Mouse (Mus musculus) embryo, embryonic 10.5 days (tissue): ENCODE data around the gene Mmp21.
A peak's percentile ranks its signal among the peaks of the same experiment; 100 is the strongest.

Experiments
- DNase-seq: peaks from one replicate; pipeline ENCODE4 v3.0.0-alpha.2; 2015; ENCODE audit warnings: low spot score

The Mmp21 gene

DNA sequence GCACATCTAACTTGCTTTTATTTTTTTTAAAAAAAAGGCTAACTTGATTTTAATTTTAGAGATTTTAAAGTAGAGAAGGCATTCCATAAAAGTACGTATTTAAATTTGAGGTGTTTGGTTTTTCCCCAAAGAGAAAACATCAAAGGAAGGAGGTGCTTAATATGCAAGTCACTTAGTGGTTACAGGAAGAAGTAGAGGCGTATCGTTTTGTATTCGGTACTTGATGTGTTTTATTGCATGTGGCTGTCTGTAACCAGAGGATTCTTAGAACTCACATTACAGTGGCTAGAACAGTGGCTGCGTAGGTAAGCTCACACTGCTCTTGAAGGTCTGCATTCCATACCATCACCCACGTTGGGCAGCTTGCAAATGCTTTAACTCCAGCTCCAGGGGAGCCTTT, 34.1 kb downstream of the Mmp21 start:
- no peak for DNase-seq

DNA sequence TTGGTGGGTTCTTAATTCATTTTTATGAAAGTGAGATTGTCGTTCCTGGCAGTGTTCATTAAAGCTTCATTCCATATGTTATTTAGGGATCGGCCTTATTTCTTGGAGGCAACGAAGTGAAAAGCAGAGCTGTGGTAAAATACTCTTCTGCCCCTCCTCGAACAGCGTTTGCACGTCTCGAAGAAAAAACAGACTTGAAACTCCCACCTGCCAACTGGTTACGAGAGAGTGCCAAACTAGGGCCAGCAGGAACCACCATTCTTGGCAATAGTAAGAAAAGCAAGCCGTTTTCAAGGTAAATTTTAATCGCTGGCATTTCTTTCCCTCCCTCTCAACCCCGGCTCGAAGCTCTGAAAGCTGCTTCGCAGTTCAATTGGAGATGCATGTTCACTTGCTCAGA, 41.0 kb downstream of the Mmp21 start:
- DNase-seq = no peak

DNA sequence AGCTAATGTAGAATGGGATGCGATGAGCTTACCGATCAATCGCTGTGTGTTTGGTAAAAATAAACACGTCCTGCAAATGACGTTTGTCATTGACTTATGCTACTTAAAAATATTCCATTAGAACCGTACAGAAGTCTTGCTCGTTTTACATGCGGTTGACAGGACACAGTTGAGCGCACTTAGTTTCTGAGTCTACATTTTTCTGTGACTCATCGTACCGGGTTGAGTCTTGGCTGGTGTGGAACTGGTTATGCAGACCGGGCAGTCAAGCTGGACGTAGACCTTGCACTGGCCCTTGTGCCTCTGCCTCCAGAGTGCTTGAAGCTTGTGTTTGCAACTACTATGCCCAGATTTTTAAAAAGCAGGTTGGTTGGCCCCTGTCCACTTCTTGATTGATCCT, 41.6 kb downstream of the Mmp21 start:
- DNase-seq = peak; percentile 5

DNA sequence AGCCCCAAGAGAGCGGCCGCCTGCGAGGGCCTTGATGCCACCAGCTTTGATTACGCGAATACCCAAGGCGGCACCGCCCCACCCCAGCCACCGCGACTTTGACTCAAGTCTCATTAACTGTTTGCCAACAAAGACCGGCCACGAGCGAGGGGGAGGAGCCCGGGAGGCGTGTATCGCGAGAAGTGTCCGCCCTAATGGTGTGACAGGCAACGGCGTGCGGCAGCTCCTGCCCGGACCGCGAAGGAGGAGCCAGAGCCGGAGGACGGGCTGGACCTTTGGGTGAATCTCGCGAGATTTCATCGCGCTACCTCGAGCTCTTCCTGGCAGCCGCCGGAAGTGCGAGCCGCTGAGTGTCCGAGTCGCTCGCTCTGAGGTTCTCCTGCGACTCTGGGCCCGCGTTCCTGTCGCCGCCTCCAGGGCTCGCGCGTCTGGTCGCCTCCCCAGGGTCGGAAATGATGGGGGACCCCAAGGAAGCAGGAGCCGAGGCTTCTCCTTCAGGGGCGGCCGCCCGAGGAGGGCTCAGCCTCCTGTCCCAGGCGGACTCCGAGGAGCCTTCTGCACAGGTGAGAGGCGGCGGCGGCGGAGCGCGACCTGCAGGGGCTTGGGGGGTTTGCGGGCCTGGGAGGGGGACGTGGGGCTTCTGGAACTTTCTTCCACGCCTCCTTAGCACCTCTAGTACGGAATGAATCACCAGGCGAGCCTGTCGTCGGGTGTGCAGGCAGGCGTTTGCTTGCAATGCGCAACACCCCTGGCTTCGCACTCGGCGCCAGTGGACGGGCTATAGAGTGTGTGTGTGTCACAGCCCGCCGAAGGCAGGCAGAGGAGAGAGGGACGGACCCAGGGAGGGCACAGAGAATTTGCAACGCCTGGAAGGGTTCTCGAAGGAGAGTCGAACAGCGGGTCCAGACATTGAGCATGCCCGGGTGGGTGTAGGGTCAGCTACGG, 42.2 kb downstream of the Mmp21 start, which contains the start of gene Edrf1:
Gene Edrf1 (plus strand): TSS at position 183 of the 945 bp plus-strand sequence.
- DNase-seq = peak; percentile 99

DNA sequence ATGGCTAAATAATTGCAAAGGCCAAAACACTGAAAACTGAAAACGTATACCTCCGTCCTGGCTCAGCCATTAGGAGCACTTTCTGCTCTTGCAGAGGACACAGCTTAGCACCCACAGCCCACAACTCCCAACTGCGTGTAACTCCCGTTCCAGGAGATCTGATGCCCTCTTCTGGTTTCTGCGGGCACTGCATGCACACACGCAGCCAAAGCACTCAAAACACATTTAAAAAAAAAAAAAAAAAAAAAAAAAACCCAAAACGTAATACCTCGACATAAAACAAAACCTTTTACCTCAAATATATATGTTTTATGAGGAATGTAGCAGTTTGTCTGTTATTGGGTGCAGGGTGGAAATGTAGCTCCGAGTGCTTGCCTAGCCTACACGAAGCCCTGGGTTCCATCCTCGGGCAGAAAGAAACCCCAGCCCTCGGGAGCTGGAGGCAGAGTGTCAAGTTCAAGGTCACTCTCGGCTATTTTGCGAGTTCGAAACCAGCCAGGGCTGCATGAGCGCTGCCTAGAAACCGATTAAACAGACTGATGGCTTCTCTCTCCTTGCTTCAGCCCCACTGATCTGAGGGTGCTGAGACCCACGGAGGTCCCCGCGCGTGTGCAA, 43.0 kb downstream of the Mmp21 start:
- DNase-seq = peak; percentile 92

DNA sequence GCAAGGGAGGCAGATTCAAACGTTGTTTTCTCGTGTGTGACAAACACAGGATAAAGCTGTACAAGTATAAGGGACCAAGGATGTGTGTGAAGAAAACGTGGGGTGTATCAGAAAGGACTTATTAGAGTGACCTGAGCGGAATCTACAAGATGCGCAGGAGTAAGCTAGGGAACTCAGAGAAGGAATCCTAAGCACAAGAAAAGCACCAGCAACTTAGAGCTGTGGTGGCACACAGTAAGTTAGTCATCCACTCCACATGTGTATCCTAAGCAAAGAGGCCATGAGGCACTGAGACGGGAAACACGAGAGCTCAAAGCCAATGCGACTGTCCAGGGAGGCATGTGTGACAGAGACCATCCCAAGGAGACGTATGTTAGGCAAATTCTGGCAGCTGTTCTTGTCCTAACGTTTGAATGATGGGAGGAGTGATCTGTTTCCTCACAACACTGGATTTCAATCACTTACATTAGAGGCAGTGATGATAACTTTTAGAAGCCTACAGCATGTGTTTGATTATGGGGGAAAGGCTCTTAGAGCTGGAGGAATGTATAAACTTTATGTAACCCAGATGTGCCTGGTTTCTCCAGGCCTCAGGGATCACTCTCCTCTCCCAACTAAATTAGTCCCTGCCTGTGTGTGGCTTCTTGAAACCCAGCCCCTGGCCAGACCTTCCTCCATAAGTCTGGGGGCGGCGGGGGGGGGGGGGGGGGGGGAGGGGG, 44.8 kb downstream of the Mmp21 start:
- DNase-seq = peak; percentile 69

DNA sequence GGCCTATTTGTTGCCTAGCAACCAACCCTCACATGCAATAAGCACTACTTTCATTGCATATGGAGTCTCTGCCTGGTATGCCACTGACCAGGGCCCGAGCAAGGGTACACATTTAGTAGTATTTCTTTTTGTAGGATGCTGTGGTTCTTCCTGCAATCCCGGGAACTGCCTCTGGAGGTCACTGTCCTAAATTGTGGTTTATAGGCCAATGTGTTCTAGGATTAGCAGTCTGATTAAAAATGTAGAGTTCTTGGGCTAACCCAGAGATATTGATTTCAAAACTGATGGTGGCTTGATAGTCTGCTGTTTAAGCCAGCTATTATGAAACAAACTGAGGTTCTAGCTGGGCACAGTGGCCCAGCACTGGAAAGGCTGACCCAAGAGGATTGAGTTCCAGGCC, 47.4 kb downstream of the Mmp21 start:
- DNase-seq = peak; percentile 80

DNA sequence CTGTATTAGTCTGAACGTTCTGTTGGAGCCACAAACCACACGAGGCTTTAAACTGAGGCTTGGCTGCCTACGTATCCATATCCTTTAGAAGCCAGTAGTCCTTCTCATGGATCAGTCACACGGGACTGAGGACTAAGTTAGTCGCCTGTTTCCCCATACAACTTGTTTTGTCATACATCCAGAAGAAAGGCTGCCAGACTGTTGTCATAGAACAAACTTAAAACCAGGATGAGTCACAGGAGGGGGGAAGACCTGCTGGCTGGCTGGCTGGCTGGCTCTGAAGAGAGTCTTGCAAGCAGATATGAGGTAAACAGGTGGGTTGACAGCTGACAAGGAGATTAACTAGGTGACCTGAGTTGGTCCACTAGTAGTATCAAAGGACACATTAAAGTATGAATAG, 49.0 kb downstream of the Mmp21 start:
- DNase-seq = no peak

DNA sequence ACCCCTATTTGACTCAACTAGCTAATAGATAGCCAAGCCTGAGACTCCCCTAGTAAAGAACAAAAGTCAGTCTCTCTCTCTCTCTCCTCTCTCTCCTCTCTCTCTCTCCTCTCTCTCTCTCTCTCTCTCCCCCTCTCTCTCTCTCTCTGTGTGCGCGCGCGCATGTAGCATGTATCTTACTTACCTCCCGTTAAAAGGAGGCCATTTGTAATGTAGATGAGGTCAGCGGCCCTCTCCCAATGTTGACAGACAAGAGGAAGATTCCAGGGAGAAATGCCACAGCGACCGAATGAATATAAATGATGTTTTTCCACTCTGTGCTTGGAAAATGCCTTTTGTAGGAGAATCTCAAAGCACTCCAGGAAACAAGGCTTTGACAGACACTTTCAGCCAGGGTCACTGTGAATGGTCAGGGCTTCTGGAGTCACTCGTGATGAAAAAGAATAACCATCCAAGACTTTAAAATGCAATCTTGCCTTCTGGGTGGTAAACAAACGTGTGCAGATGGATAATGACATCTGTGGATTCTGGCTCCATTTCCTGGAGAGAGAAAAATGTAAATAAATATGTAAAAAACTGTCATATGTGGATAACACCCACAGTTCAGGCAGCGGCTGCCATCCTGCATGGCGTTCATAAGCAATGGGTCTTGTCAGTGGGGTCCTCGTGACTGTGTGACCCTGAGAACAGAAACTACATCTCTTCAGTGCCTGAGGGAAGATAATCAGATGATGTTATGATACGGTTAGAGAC, 52.5 kb downstream of the Mmp21 start:
- peak; percentile 43 for DNase-seq
